Mouse (Mus musculus) liver, embryonic 15.5 days (tissue): Measurements from ENCODE around the gene D5Ertd579e. TPM values are rescaled to one million over a fixed set of nuclear protein-coding genes. Genes with fewer than 3 reads are reported as not detected.
A peak's percentile ranks its signal among the peaks of the same experiment; 100 is the strongest.
"Not testable (repeated sequence)": the region's sequence is repeated elsewhere in the genome, so short reads cannot be mapped to it uniquely, and the experiment has no call there.

Source experiments
- ATAC-seq: fragments of 200-750 bp; cut with Nextera tagmentation; 2 replicates; pipeline ENCODE4 v1.8.0; 2017; ENCODE audit warnings: moderate number of reproducible peaks, mild to moderate bottlenecking, moderate library complexity; ENCODE audit not compliant: insufficient read depth
- H3K27ac ChIP-seq: fragments of 300-500 bp; sonication (generic); replicated peaks from 2 replicates; pipeline ENCODE4 v1.5.1; 2015; ENCODE audit warnings: mild to moderate bottlenecking, inconsistent platforms
- H3K27me3 ChIP-seq: fragments of 300-500 bp; sonication (generic); 2 replicates; pipeline ENCODE4 v1.6.1; 2015; ENCODE audit warnings: mild to moderate bottlenecking, inconsistent platforms
- H3K36me3 ChIP-seq: fragments of 300-500 bp; sonication (generic); replicated peaks from 2 replicates; pipeline ENCODE4 v1.6.1; 2015; ENCODE audit warnings: moderate library complexity, mild to moderate bottlenecking, inconsistent platforms
- H3K4me1 ChIP-seq: fragments of 300-500 bp; sonication (generic); replicated peaks from 2 replicates; pipeline ENCODE4 v1.6.1; 2015; ENCODE audit warnings: inconsistent platforms
- H3K4me2 ChIP-seq: fragments of 300-500 bp; sonication (generic); 2 replicates; pipeline ENCODE4 v1.6.1; 2015; ENCODE audit warnings: moderate library complexity, mild to moderate bottlenecking, inconsistent platforms
- H3K4me3 ChIP-seq: fragments of 300-500 bp; sonication (generic); replicated peaks from 2 replicates; pipeline ENCODE4 v1.5.1; 2015; ENCODE audit warnings: mild to moderate bottlenecking, inconsistent platforms
- H3K9ac ChIP-seq: fragments of 300-500 bp; sonication (generic); 2 replicates; pipeline ENCODE4 v1.6.1; 2015; ENCODE audit warnings: moderate library complexity, mild to moderate bottlenecking, inconsistent platforms
- H3K9me3 ChIP-seq: fragments of 300-500 bp; sonication (generic); replicated peaks from 2 replicates; pipeline ENCODE4 v1.6.1; 2016; ENCODE audit warnings: inconsistent platforms
- WGBS: fragments of 180-500 bp; shearing (Covaris S2); methylation state at CpG from one replicate; pipeline ENCODE4 v1.1.7; 2015; ENCODE audit warnings: mixed read lengths; ENCODE audit not compliant: insufficient replicate concordance; 5-methylcytosine and 5-hydroxymethylcytosine counted together
- polyA plus RNA-seq: library from polyadenylated mRNA; unstranded; fragments of >200 nt; fragmentation: Nextera tagmentation; extraction: Ambion mirVana; gene quantifications from 2 replicates; pipeline ENCODE4 v1.2.1, GENCODE M21; 2015

Gene D5Ertd579e
- polyA plus RNA-seq, 1 experiment from 2014 or later = 22.2 TPM

GRCm38 (mm10) chr5:36679918-36680598, 15.8 kb downstream of the D5Ertd579e start:
- H3K36me3 ChIP-seq = no peaks in the 10 kb centered on the region
- 78% methylated on average over 4 of the region's 4 CpGs for WGBS
- no peak overlapping the region; the same call in 1 of the 2 replicates for H3K27ac ChIP-seq
- no peak overlapping the region for H3K9ac ChIP-seq
- peaks cover 66% of the 10 kb centered on the region for H3K4me1 ChIP-seq
- no peak for ATAC-seq
- H3K4me3 ChIP-seq = no peak overlapping the region
- no peaks in the 10 kb centered on the region for H3K9me3 ChIP-seq
- H3K4me2 ChIP-seq = no peak overlapping the region
- no peaks in the 10 kb centered on the region for H3K27me3 ChIP-seq

GRCm38 (mm10) chr5:36678799-36679198, 17.0 kb downstream of the D5Ertd579e start:
- Histone ChIP-seq H3K9me3 (no peaks in the 10 kb centered on the region), H3K4me2 (no peak overlapping the region), H3K9ac (no peak overlapping the region), H3K4me3 (no peak overlapping the region), H3K36me3 (no peaks in the 10 kb centered on the region), H3K27me3 (no peaks in the 10 kb centered on the region), H3K27ac (0 out of 2 replicates have a peak overlapping the region, but pooled peaks have one; percentile 61), H3K4me1 (peaks cover 61% of the 10 kb centered on the region)
- WGBS = 78% methylated on average over 1 of the region's 1 CpGs
- no peak for ATAC-seq

- Histone ChIP-seq H3K27ac (peak overlapping the region; percentile 61), H3K9ac (no peak overlapping the region), H3K4me2 (no peak overlapping the region), H3K4me1 (peaks cover 55% of the 10 kb centered on the region), H3K27me3 (no peaks in the 10 kb centered on the region), H3K9me3 (no peaks in the 10 kb centered on the region), H3K36me3 (peaks cover 4% of the 10 kb centered on the region), H3K4me3 (no peak overlapping the region)
- 47% methylated on average over 5 of the region's 5 CpGs for WGBS
- peak; percentile 49; the same call in 1 of the 2 replicates for ATAC-seq
Measured at GRCm38 (mm10) chr5:36677907-36678306, 17.9 kb downstream of the D5Ertd579e start.

GRCm38 (mm10) chr5:36675466-36675865, 20.4 kb downstream of the D5Ertd579e start:
- no peaks in the 10 kb centered on the region for H3K9me3 ChIP-seq
- ATAC-seq = no peak
- H3K9ac ChIP-seq = no peak overlapping the region
- peaks cover 47% of the 10 kb centered on the region for H3K4me1 ChIP-seq
- no peak overlapping the region for H3K4me3 ChIP-seq
- 0 out of 2 replicates have a peak overlapping the region, but pooled peaks have one; percentile 16 for H3K27ac ChIP-seq
- no peak overlapping the region for H3K4me2 ChIP-seq
- 68% methylated on average over 1 of the region's 1 CpGs for WGBS
- H3K36me3 ChIP-seq = peaks cover 19% of the 10 kb centered on the region
- H3K27me3 ChIP-seq = no peaks in the 10 kb centered on the region

GRCm38 (mm10) chr5:36674658-36675433, 21.0 kb downstream of the D5Ertd579e start:
- H3K9me3 ChIP-seq = no peaks in the 10 kb centered on the region
- WGBS = 76% methylated on average over 4 of the region's 4 CpGs
- peak overlapping the region; percentile 8; the same call in 1 of the 2 replicates for H3K27ac ChIP-seq
- ATAC-seq = no peak
- H3K4me1 ChIP-seq = peaks cover 41% of the 10 kb centered on the region
- H3K27me3 ChIP-seq = no peaks in the 10 kb centered on the region
- peaks cover 25% of the 10 kb centered on the region for H3K36me3 ChIP-seq
- H3K4me3 ChIP-seq = no peak overlapping the region
- no peak overlapping the region for H3K4me2 ChIP-seq
- H3K9ac ChIP-seq = no peak overlapping the region

- Histone ChIP-seq H3K27ac (0 out of 2 replicates have a peak overlapping the region, but pooled peaks have one; percentile 10), H3K27me3 (no peaks in the 10 kb centered on the region), H3K9me3 (no peaks in the 10 kb centered on the region), H3K9ac (no peak overlapping the region), H3K36me3 (peaks cover 73% of the 10 kb centered on the region), H3K4me3 (no peak overlapping the region), H3K4me2 (no peak overlapping the region), H3K4me1 (peaks cover 7% of the 10 kb centered on the region; the same call in 1 of the 2 replicates)
- ATAC-seq = no peak
- WGBS = 34% methylated on average over 7 of the region's 7 CpGs
Measured at GRCm38 (mm10) chr5:36669021-36670008, 26.5 kb downstream of the D5Ertd579e start.

GRCm38 (mm10) chr5:36668572-36668971, 27.3 kb downstream of the D5Ertd579e start:
- Histone ChIP-seq H3K27me3 (no peaks in the 10 kb centered on the region), H3K4me1 (peaks cover 11% of the 10 kb centered on the region; the same call in 1 of the 2 replicates), H3K9ac (no peak overlapping the region), H3K27ac (no peak overlapping the region), H3K4me2 (no peak overlapping the region), H3K4me3 (no peak overlapping the region), H3K9me3 (no peaks in the 10 kb centered on the region), H3K36me3 (peaks cover 78% of the 10 kb centered on the region)
- peak; percentile 17; the same call in 1 of the 2 replicates for ATAC-seq
- 63% methylated on average over 8 of the region's 8 CpGs for WGBS

GRCm38 (mm10) chr5:36667986-36668385, 27.8 kb downstream of the D5Ertd579e start:
- not testable (repeated sequence) for H3K27ac ChIP-seq, ATAC-seq, H3K4me3 ChIP-seq, H3K4me2 ChIP-seq, H3K27me3 ChIP-seq, H3K9me3 ChIP-seq, H3K9ac ChIP-seq
- H3K4me1 ChIP-seq = peaks cover 11% of the 10 kb centered on the region; the same call in 1 of the 2 replicates
- H3K36me3 ChIP-seq = peaks cover 80% of the 10 kb centered on the region
- 78% methylated on average over 2 of the region's 2 CpGs for WGBS

GRCm38 (mm10) chr5:36667165-36667564, 28.7 kb downstream of the D5Ertd579e start:
- H3K27ac ChIP-seq = no peak overlapping the region
- no peaks in the 10 kb centered on the region for H3K27me3 ChIP-seq
- no peak overlapping the region for H3K4me3 ChIP-seq
- peaks cover 77% of the 10 kb centered on the region for H3K36me3 ChIP-seq
- H3K4me2 ChIP-seq = no peak overlapping the region
- H3K9me3 ChIP-seq = no peaks in the 10 kb centered on the region
- no peak overlapping the region for H3K9ac ChIP-seq
- no peak for ATAC-seq
- 73% methylated on average over 5 of the region's 5 CpGs for WGBS
- peaks cover 11% of the 10 kb centered on the region; the same call in 1 of the 2 replicates for H3K4me1 ChIP-seq

GRCm38 (mm10) chr5:36666699-36667098, 29.1 kb downstream of the D5Ertd579e start:
- H3K4me3 ChIP-seq, H3K27ac ChIP-seq, ATAC-seq, H3K9me3 ChIP-seq, H3K27me3 ChIP-seq, H3K4me2 ChIP-seq, H3K9ac ChIP-seq: not testable (repeated sequence)
- 83% methylated on average over 2 of the region's 2 CpGs for WGBS
- peaks cover 74% of the 10 kb centered on the region for H3K36me3 ChIP-seq
- peaks cover 11% of the 10 kb centered on the region; the same call in 1 of the 2 replicates for H3K4me1 ChIP-seq
